Mouse (Mus musculus): ENCODE measurements around the gene Kifc3.

DNA sequence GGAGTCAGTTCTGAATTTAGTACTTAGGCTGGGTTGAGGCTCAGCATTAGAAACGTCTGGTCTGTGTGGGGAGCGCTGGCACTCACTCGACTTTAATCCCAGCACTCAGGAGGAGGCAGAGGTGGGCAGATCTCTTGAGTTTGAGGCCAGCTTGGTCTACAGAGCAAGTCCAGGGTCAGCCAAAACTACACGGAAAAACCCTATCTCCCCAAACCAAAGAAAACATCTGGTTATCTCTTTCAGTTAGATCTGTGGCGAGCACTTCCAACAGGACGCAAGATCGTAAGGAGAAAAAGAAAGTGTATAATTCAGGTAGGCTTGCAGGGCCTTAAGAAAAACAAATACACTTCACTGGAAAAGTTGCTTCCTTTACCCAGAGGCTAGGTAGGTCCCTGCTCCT, 20.8 kb downstream of the Kifc3 start:
- TF ChIP-seq CTCF (IDR thresholded peaks at IDR 0.05; ENCODE audit: borderline replicate concordance, insufficient read depth, low read length): no peak
- no peak for TF ChIP-seq POLR2A (IDR thresholded peaks at IDR 0.05; ENCODE audit: low read depth, low read length)
